Mouse (Mus musculus): ENCODE data around the gene Mtor.

DNA sequence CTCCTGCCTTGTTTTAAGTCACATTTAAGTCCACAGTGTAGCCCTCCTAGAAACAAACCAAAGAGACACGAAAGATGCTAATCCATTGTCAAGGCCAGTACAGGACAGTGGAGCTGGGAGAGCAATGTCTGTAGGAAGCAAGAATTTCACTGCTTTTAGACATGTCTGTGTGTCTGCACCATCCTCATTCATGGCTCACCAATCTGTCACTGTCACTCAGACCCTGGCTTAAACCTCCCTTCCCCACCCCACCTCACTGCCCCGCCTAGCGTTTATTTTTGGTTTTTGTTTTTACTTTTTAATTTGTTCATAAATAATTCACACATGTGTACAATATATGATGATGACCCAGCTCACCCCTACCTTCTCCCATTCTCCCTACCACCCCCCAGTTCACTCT is 84.1 kb downstream of the Mtor start:
- no peak for TF ChIP-seq CTCF (IDR thresholded peaks at IDR 0.05; ENCODE audit: extremely low read depth, insufficient read depth, insufficient read length, insufficient replicate concordance)
- no peak for TF ChIP-seq POLR2A (IDR thresholded peaks at IDR 0.05; ENCODE audit: low read depth, low read length)

All from spleen, adult 2 months (tissue).